Mouse (Mus musculus) ES-Bruce4 (cell line): Measurements from ENCODE around the gene Plcl1. TPM values are rescaled to one million over a fixed set of nuclear protein-coding genes. Genes with fewer than 3 reads are reported as not detected.

Experiments
- H3K27ac ChIP-seq: 2 replicates; pipeline ENCODE4 v1.5.1; 2012; ENCODE audit warnings: low read length, inconsistent platforms; ENCODE audit not compliant: insufficient read depth
- H3K27me3 ChIP-seq: 2 replicates; pipeline ENCODE4 v1.6.1; 2012; ENCODE audit warnings: mild to moderate bottlenecking, low read length, inconsistent platforms; ENCODE audit not compliant: control insufficient read depth, poor library complexity, insufficient read depth, severe bottlenecking
- H3K36me3 ChIP-seq: 2 replicates; pipeline ENCODE4 v1.6.1; 2012; ENCODE audit warnings: inconsistent platforms, mild to moderate bottlenecking, low read length, moderate library complexity; ENCODE audit not compliant: control insufficient read depth, poor library complexity, insufficient read depth, severe bottlenecking
- H3K4me1 ChIP-seq: one replicate; pipeline ENCODE4 v1.8.1; 2011; ENCODE audit warnings: low read length; ENCODE audit not compliant: control insufficient read depth, insufficient read depth
- H3K4me3 ChIP-seq: 2 replicates; pipeline ENCODE4 v1.5.1; 2011; ENCODE audit warnings: low read depth, mild to moderate bottlenecking, low read length
- H3K9ac ChIP-seq: 2 replicates; pipeline ENCODE4 v1.6.1; 2012; ENCODE audit warnings: low read depth, mild to moderate bottlenecking, inconsistent platforms; ENCODE audit not compliant: poor library complexity, severe bottlenecking
- H3K9me3 ChIP-seq: replicated peaks from 2 replicates; pipeline ENCODE4 v1.6.1; 2012; ENCODE audit warnings: mild to moderate bottlenecking, low read length, inconsistent platforms; ENCODE audit not compliant: control insufficient read depth, poor library complexity, insufficient read depth, severe bottlenecking
- CTCF ChIP-seq: IDR thresholded peaks from one replicate; pipeline ENCODE4 v1.8.1; 2011; ENCODE audit warnings: low read depth, low read length
- EP300 ChIP-seq: IDR thresholded peaks from 2 replicates; pipeline ENCODE4 v1.6.1; 2011; ENCODE audit warnings: low read depth, low read length; ENCODE audit not compliant: insufficient read depth
- POLR2A ChIP-seq: IDR thresholded peaks from one replicate; pipeline ENCODE4 v1.8.1; 2011; ENCODE audit warnings: low read length; ENCODE audit not compliant: insufficient read depth
- polyA plus RNA-seq: library from polyadenylated mRNA; stranded (reverse); fragments of >200 nt; gene quantifications from 2 replicates; pipeline ENCODE4 v1.2.4, GENCODE M21; 2011; ENCODE audit warnings: low read depth; ENCODE audit not compliant: missing spikeins, insufficient read depth, insufficient read length

Gene Plcl1
- polyA plus RNA-seq, 1 experiment, result 0.52 TPM

- Histone ChIP-seq H3K4me3 (no peak overlapping the region), H3K27ac (no peak overlapping the region), H3K4me1 (no peaks in the 10 kb centered on the region), H3K9ac (no peak overlapping the region), H3K36me3 (no peaks in the 10 kb centered on the region), H3K9me3 (no peaks in the 10 kb centered on the region), H3K27me3 (peaks cover 6% of the 10 kb centered on the region)
- TF ChIP-seq POLR2A (no peak), CTCF (no peak), EP300 (no peak)
These were observed 5.4 kb downstream of the Plcl1 start for GRCm38 (mm10) chr1:55411079-55411478.

DNA sequence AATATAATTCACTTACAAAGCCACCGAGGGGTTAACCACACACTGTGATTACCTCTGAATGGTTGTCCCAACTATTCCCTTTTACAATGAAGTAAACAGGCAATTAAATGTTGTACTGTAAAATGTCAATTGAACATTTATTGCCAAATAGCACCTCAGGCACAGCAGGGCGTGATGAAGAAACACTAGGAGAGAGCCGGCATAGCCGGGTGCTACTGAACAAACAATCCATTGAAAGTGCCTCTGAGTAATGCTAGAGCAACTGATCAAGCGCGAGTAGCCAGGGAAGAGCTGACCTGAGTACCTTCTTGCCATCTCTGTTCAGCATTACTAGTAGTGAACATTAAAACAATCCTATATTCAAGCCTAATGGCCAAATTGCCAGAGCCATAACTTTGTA lies 6.8 kb downstream of the Plcl1 start:
- no peak for TF ChIP-seq POLR2A
- no peak for TF ChIP-seq CTCF
- TF ChIP-seq EP300, result no peak
- Histone ChIP-seq H3K4me3 (no peak overlapping the region), H3K36me3 (no peaks in the 10 kb centered on the region), H3K9ac (no peak overlapping the region), H3K27ac (no peak overlapping the region), H3K4me1 (no peaks in the 10 kb centered on the region), H3K27me3 (0 out of 2 replicates have a peak, but pooled peaks cover 2% of the 10 kb centered on the region), H3K9me3 (no peaks in the 10 kb centered on the region)

DNA sequence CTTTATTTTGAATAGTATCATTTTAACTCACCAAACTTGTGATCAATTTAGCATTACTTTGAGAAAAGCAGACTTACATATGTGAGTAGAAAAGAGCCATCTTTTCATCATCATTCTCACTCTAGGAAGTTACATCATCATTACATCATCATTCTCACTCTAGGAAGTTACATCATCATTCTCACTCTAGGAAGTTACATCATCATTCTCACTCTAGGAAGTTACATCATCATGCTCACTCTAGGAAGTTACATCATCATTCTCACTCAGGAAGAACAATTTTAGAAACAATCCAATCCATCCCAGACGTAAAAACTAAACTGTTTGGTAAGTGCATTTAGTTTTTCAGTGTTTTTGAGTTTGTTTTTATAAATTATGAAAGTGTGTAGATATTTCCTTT lies 7.8 kb downstream of the Plcl1 start:
- Histone ChIP-seq H3K9ac (no peak overlapping the region), H3K27ac (no peak overlapping the region), H3K9me3 (no peaks in the 10 kb centered on the region), H3K36me3 (no peaks in the 10 kb centered on the region), H3K27me3 (no peaks in the 10 kb centered on the region), H3K4me3 (no peak overlapping the region), H3K4me1 (no peaks in the 10 kb centered on the region)
- TF ChIP-seq EP300 (no peak), POLR2A (no peak), CTCF (no peak)

GRCm38 (mm10) chr1:55418968-55419367 lies 13.2 kb downstream of the Plcl1 start:
- H3K27ac ChIP-seq, result no peak overlapping the region
- H3K4me3 ChIP-seq, result no peak overlapping the region
- TF ChIP-seq POLR2A, result no peak
- no peak for TF ChIP-seq EP300
- no peak for TF ChIP-seq CTCF
- H3K9ac ChIP-seq, result no peak overlapping the region
- H3K4me1 ChIP-seq, result no peaks in the 10 kb centered on the region
- H3K36me3 ChIP-seq, result no peaks in the 10 kb centered on the region
- no peaks in the 10 kb centered on the region for H3K9me3 ChIP-seq
- H3K27me3 ChIP-seq, result no peaks in the 10 kb centered on the region

GRCm38 (mm10) chr1:55427607-55428006 lies 21.9 kb downstream of the Plcl1 start:
- TF ChIP-seq CTCF (no peak), EP300 (no peak), POLR2A (no peak)
- no peak overlapping the region for H3K27ac ChIP-seq
- H3K36me3 ChIP-seq, result no peaks in the 10 kb centered on the region
- no peaks in the 10 kb centered on the region for H3K4me1 ChIP-seq
- H3K4me3 ChIP-seq, result no peak overlapping the region
- H3K9ac ChIP-seq, result no peak overlapping the region
- no peaks in the 10 kb centered on the region for H3K9me3 ChIP-seq
- no peaks in the 10 kb centered on the region for H3K27me3 ChIP-seq

DNA sequence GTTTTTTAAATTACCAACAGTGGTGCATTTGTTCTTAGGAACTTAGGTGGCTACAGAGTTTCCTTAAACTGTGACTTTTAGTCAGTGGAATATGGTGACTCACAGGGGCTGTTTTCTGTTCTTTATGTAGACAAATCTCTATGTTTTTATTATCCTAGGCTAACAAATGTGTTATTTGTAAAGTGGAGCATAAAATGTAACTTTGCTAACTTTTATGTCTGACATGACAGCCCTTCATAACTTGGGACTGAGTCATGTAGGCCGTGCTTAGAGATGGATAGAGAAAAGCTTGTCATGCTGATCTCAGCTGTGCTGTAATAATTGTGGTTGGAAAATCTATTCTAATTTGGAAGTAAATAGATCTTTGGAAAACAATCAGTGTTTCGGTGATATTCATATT lies 23.3 kb downstream of the Plcl1 start:
- TF ChIP-seq CTCF (no peak), POLR2A (no peak), EP300 (no peak)
- Histone ChIP-seq H3K9ac (no peak overlapping the region), H3K36me3 (no peaks in the 10 kb centered on the region), H3K9me3 (no peaks in the 10 kb centered on the region), H3K4me1 (no peaks in the 10 kb centered on the region), H3K27ac (no peak overlapping the region), H3K4me3 (no peak overlapping the region), H3K27me3 (no peaks in the 10 kb centered on the region)
